Mouse (Mus musculus): ENCODE measurements at regions not wholly inside any gene's neighbourhood (a gene's known extent, or its start where the extent isn't known, plus 50 kb on each side); places are given as distances from the start of the nearest gene placed in this dataset.

- no peak overlapping the region for H3K4me2 ChIP-seq
- H3K36me3 ChIP-seq = no peaks in the 10 kb centered on the region
- no peak overlapping the region for H3K27ac ChIP-seq
- no peak overlapping the region for H3K4me3 ChIP-seq
- no peak for ATAC-seq (ENCODE audit: insufficient number of reproducible peaks, low FRiP score, low TSS enrichment, low read depth)
- 81% methylated on average over 1 of the region's 1 CpGs for WGBS
- no peaks in the 10 kb centered on the region for H3K27me3 ChIP-seq
- no peaks in the 10 kb centered on the region for H3K4me1 ChIP-seq
- no peak overlapping the region for H3K9ac ChIP-seq
- H3K9me3 ChIP-seq = no peaks in the 10 kb centered on the region
Observed at GRCm38 (mm10) chr12:27780801-27781200, 438.4 kb upstream of the Sox11 start.

DNA sequence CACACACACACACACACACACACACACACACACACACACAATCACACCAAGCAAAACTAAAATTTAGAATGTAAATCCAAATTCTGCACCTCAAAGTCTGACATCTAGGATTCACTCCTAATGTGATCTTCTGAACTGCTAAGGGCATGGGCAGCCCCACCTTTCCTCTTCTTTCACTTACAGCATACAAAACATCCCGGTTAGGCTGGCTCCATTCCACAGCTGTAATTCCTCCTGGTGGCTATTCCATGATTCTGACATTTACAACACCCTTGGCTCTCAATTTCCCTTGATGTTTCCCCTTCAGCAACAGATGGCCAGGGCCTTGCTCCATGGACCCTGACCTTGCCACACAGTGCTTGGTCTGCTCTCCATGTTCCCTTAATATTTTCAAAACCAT is 423.6 kb upstream of the Sox11 start:
- Histone ChIP-seq H3K9ac (no peak overlapping the region), H3K27ac (no peak overlapping the region), H3K4me1 (no peaks in the 10 kb centered on the region), H3K4me3 (no peak overlapping the region), H3K36me3 (no peaks in the 10 kb centered on the region), H3K27me3 (no peaks in the 10 kb centered on the region), H3K4me2 (no peak overlapping the region), H3K9me3 (no peaks in the 10 kb centered on the region)
- WGBS = 29% methylated on average over 1 of the region's 1 CpGs
- no peak for ATAC-seq (ENCODE audit: insufficient number of reproducible peaks, low FRiP score, low TSS enrichment, low read depth)

DNA sequence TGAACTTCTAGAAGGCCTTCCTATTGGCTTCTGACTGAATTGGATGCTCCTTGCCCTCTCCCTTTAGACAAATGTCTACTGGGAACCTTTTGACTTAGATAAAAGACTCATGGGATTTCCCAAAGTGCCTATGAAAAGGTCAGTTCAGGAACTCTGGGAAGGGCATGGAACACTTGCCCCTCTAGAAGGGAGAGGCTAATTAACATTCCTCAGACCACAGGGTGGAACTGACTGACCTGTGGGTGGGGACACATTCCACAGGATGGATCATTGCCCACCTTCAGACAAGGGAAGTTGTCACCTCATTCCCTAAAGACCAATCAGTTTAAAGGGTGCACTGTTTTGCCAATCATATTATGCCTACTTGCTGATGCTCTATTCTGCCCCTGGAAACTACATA is 416.6 kb upstream of the Sox11 start:
- H3K27me3 ChIP-seq = no peaks in the 10 kb centered on the region
- no peak overlapping the region for H3K9ac ChIP-seq
- no peaks in the 10 kb centered on the region for H3K4me1 ChIP-seq
- no peak overlapping the region for H3K4me3 ChIP-seq
- ATAC-seq (ENCODE audit: insufficient number of reproducible peaks, low FRiP score, low TSS enrichment, low read depth) = no peak
- H3K27ac ChIP-seq = no peak overlapping the region
- H3K36me3 ChIP-seq = no peaks in the 10 kb centered on the region
- H3K4me2 ChIP-seq = no peak overlapping the region
- H3K9me3 ChIP-seq = no peaks in the 10 kb centered on the region

GRCm38 (mm10) chr12:27757641-27758040 is 415.3 kb upstream of the Sox11 start:
- no peak for ATAC-seq (ENCODE audit: insufficient number of reproducible peaks, low FRiP score, low TSS enrichment, low read depth)
- Histone ChIP-seq H3K27ac (no peak overlapping the region), H3K9ac (no peak overlapping the region), H3K27me3 (no peaks in the 10 kb centered on the region), H3K9me3 (no peaks in the 10 kb centered on the region), H3K4me2 (no peak overlapping the region), H3K4me1 (no peaks in the 10 kb centered on the region), H3K4me3 (no peak overlapping the region), H3K36me3 (no peaks in the 10 kb centered on the region)

GRCm38 (mm10) chr12:27724619-27725200 is 382.3 kb upstream of the Sox11 start:
- H3K4me1 ChIP-seq = no peaks in the 10 kb centered on the region
- H3K27me3 ChIP-seq = no peaks in the 10 kb centered on the region
- H3K4me3 ChIP-seq = no peak overlapping the region
- H3K27ac ChIP-seq = no peak overlapping the region
- no peak overlapping the region for H3K9ac ChIP-seq
- no peak overlapping the region for H3K4me2 ChIP-seq
- 44% methylated on average over 5 of the region's 5 CpGs for WGBS
- H3K9me3 ChIP-seq = no peaks in the 10 kb centered on the region
- no peak for ATAC-seq (ENCODE audit: insufficient number of reproducible peaks, low FRiP score, low TSS enrichment, low read depth)
- H3K36me3 ChIP-seq = no peaks in the 10 kb centered on the region

DNA sequence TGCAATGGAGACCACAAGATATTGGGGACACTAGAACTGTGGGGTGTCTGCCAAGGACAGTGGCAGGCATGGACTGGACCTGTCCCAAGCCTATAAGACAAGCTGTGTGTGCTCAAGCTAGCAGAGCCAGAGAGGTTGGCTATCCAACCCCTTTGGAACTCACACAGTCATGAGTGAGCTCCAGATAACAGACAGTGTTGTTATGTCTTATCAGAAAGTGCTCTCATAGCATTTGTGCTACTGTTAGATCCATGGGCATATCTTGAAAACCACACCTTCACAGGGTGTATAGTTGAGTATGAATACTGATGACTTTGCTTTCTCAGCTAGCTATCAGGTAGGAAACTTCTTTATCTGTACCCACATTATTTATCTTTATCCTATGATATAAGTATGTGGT is 338.1 kb upstream of the Sox11 start:
- Histone ChIP-seq H3K4me1 (no peaks in the 10 kb centered on the region), H3K36me3 (no peaks in the 10 kb centered on the region), H3K9me3 (no peaks in the 10 kb centered on the region), H3K27me3 (no peaks in the 10 kb centered on the region), H3K4me2 (no peak overlapping the region), H3K9ac (no peak overlapping the region), H3K27ac (no peak overlapping the region), H3K4me3 (no peak overlapping the region)
- ATAC-seq (ENCODE audit: insufficient number of reproducible peaks, low FRiP score, low TSS enrichment, low read depth) = no peak

- no peaks in the 10 kb centered on the region for H3K36me3 ChIP-seq
- no peaks in the 10 kb centered on the region for H3K9me3 ChIP-seq
- no peaks in the 10 kb centered on the region for H3K27me3 ChIP-seq
- H3K4me3 ChIP-seq = no peak overlapping the region
- H3K27ac ChIP-seq = no peak overlapping the region
- no peaks in the 10 kb centered on the region for H3K4me1 ChIP-seq
- ATAC-seq (ENCODE audit: insufficient number of reproducible peaks, low FRiP score, low TSS enrichment, low read depth) = no peak
- no peak overlapping the region for H3K4me2 ChIP-seq
- H3K9ac ChIP-seq = no peak overlapping the region
Observed at GRCm38 (mm10) chr12:27673404-27673803, 331.0 kb upstream of the Sox11 start.

GRCm38 (mm10) chr12:27670650-27671084 is 328.3 kb upstream of the Sox11 start:
- Histone ChIP-seq H3K27ac (no peak overlapping the region), H3K36me3 (no peaks in the 10 kb centered on the region), H3K4me2 (no peak overlapping the region), H3K27me3 (no peaks in the 10 kb centered on the region), H3K4me3 (no peak overlapping the region), H3K4me1 (no peaks in the 10 kb centered on the region), H3K9ac (no peak overlapping the region), H3K9me3 (no peaks in the 10 kb centered on the region)
- ATAC-seq (ENCODE audit: insufficient number of reproducible peaks, low FRiP score, low TSS enrichment, low read depth) = no peak
- WGBS = 51% methylated on average over 9 of the region's 9 CpGs

GRCm38 (mm10) chr12:27670190-27670589 is 327.8 kb upstream of the Sox11 start:
- ATAC-seq (ENCODE audit: insufficient number of reproducible peaks, low FRiP score, low TSS enrichment, low read depth) = no peak
- H3K9ac ChIP-seq = no peak overlapping the region
- no peaks in the 10 kb centered on the region for H3K4me1 ChIP-seq
- no peaks in the 10 kb centered on the region for H3K9me3 ChIP-seq
- H3K27me3 ChIP-seq = no peaks in the 10 kb centered on the region
- H3K4me3 ChIP-seq = no peak overlapping the region
- no peaks in the 10 kb centered on the region for H3K36me3 ChIP-seq
- no peak overlapping the region for H3K4me2 ChIP-seq
- WGBS = 77% methylated on average over 7 of the region's 7 CpGs
- no peak overlapping the region for H3K27ac ChIP-seq

- H3K4me2 ChIP-seq = no peak overlapping the region
- no peak for ATAC-seq (ENCODE audit: insufficient number of reproducible peaks, low FRiP score, low TSS enrichment, low read depth)
- no peak overlapping the region for H3K27ac ChIP-seq
- H3K4me1 ChIP-seq = no peaks in the 10 kb centered on the region
- H3K27me3 ChIP-seq = no peaks in the 10 kb centered on the region
- H3K9me3 ChIP-seq = no peaks in the 10 kb centered on the region
- no peak overlapping the region for H3K4me3 ChIP-seq
- no peak overlapping the region for H3K9ac ChIP-seq
- 76% methylated on average over 6 of the region's 6 CpGs for whole genome bisulfite sequencing
- H3K36me3 ChIP-seq = no peaks in the 10 kb centered on the region
Observed at GRCm38 (mm10) chr12:27669542-27669941, 327.2 kb upstream of the Sox11 start.

DNA sequence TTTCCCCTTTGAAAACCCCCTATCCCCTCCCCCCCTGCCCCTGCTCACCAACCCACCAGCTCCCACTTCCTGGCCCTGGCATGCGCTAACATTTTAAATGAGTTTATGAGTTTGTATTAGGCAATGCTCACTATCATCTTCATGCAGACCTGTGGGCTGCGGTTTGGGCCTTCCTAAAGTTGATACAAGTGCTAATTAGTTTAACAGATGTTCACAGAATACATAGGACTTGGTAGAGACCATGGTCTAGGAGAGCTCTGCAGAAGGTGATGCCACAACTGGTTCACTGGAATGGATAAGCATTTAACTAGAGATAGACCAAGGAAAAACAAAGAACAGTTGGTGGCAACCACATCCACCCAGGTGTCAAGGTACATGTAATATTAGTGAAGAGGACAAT is 324.1 kb upstream of the Sox11 start:
- Histone ChIP-seq H3K4me3 (no peak overlapping the region), H3K4me2 (no peak overlapping the region), H3K4me1 (no peaks in the 10 kb centered on the region), H3K27ac (no peak overlapping the region), H3K9me3 (no peaks in the 10 kb centered on the region), H3K36me3 (no peaks in the 10 kb centered on the region), H3K27me3 (no peaks in the 10 kb centered on the region), H3K9ac (no peak overlapping the region)
- ATAC-seq (ENCODE audit: insufficient number of reproducible peaks, low FRiP score, low TSS enrichment, low read depth) = no peak
- 65% methylated on average over 2 of the region's 2 CpGs for WGBS

DNA sequence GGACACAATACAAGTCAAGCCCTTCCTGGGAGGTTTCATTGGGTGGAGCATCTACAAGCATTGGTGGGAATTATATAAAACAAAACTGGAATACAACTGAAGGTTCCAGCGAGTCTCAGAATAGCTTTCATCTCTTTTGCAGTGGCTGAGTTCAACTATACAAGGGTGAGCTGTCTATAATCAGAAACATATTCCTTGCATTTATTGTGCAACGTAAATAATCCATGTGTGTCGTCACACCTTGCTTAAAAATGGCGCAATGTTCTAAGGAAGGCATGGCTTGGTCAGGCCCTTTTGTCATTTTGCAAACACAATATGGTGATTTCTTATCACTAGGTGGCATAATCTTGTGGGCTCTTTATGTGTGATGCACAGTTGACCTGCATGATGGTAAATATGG is 320.8 kb upstream of the Sox11 start:
- WGBS = 68% methylated on average over 4 of the region's 4 CpGs
- no peak overlapping the region for H3K9ac ChIP-seq
- ATAC-seq (ENCODE audit: insufficient number of reproducible peaks, low FRiP score, low TSS enrichment, low read depth) = no peak

DNA sequence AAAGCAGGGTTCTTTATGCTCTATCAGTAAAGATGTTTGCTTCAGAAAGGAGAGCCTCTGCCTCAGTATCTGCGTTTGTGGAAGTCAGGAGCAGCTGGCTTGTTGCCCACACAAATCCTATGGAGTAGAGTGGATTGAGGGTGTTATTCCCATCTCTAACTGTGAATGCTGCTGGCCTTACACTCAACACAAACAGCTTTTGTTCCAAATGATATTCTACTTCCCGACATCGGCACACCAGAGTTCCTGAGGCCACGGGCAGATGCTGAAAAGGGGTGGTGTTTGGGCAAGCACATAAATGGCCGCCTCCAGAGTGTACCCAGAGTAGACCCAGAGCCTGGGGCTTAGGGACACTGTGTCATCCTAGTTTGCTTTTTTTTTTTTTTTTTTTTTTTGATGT is 320.3 kb upstream of the Sox11 start:
- Histone ChIP-seq H3K9ac (no peak overlapping the region), H3K27ac (no peak overlapping the region), H3K4me3 (no peak overlapping the region), H3K9me3 (no peaks in the 10 kb centered on the region), H3K4me2 (no peak overlapping the region), H3K27me3 (no peaks in the 10 kb centered on the region), H3K4me1 (no peaks in the 10 kb centered on the region), H3K36me3 (no peaks in the 10 kb centered on the region)
- 84% methylated on average over 5 of the region's 5 CpGs for WGBS
- ATAC-seq (ENCODE audit: insufficient number of reproducible peaks, low FRiP score, low TSS enrichment, low read depth) = no peak

More for the DNA sequence above, 320.8 kb upstream of the Sox11 start:
- H3K9me3 ChIP-seq = no peaks in the 10 kb centered on the region
- no peaks in the 10 kb centered on the region for H3K4me1 ChIP-seq
- H3K4me3 ChIP-seq = no peak overlapping the region
- no peak overlapping the region for H3K4me2 ChIP-seq
- no peaks in the 10 kb centered on the region for H3K36me3 ChIP-seq
- H3K27ac ChIP-seq = no peak overlapping the region
- H3K27me3 ChIP-seq = no peaks in the 10 kb centered on the region
